Mouse (Mus musculus): ENCODE measurements around the gene Ros1.

The Ros1 gene

DNA sequence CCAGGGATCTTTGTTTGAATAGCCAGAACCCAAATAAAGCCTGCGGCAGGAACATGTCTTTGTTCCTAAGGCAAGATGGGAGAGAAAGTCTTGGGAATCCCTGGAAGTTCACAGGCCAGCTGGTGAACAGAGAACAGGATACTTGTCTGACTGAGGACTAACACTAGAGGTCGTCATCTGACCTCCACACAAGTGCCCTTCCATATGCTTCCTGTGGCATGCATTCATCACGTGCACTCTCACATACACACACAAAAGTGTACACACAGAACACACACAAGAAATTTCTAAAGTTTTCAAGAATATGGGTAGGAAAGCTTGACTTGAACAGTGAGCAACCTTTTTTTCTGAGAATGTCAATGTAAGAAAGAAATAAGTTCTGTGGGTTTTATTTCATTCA is 34.4 kb downstream of the Ros1 start:
- in situ Hi-C loops (cut with MboI) = no loop called here

DNA sequence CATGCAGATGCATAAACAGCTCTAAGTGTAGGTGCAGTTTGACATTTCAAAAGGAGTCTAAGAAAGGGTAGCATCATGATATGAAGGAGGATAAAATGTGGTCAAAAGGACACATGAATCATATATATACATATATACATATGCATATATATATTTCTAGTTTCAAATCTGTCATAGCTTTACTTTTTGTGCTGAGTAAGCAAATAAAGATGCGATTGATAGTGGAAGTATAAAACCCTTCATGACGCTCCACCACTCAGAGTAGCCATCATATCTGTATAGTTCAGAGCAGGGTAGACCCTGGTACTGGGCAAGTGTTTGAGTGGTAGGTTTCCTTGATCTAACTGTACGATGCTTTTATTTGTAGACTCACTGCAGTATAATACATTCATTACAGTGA is 35.3 kb downstream of the Ros1 start:
- in situ Hi-C loops (cut with MboI) = no loop called here

DNA sequence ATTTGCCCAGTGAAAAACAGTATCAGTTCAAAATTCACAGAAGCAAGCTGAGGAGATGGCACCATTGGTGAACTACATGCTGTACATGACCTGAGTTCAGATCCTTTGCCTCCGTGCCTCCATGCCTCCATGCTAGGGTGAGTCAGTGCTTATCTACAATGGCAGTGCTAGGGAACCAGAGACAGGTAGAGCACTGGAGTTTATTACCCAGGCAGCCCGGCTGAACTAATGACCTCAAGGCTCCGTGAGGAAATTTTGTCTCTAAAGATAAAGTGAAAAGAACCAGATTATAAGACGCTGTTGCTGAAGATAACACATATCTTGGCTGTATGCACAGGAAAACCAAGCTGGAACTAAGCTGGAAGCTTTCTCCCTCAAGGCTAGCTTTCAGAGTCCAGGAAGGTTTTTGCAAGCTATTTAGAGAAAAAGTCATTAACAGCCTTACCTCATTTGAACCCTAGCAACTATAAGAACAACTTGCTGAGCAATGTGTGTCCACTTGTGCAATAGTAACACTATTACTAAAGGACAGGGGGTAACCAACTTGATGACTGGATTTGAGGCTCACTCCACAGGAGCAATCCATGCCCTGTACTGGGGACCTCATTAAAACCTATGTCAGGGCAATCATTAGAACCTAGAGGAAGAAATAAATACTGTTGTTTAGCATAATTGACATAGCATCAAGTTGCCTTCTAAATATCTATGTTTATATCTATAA is 61.5 kb downstream of the Ros1 start:
- in situ Hi-C loops (cut with MboI) = no loop called here

DNA sequence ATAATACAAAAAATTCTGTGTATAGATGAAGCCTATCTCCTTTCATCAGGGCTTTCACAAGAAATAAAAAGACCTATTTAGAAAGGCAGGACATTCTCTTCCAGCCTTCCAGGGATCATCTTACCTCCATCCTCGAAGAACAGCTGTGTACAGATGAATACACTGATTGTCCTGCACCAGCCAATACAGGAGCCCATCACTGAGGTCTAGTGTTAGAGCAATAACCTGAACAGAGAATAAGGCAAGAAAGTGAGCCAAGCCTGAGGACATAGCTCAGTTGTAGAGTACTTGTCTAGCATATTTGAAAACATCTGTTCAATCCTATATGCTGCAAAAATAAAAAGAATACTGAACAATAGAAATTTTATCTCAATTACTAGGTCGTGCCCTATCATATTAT is 64.3 kb downstream of the Ros1 start:
- in situ Hi-C loops (cut with MboI) = no loop called here

DNA sequence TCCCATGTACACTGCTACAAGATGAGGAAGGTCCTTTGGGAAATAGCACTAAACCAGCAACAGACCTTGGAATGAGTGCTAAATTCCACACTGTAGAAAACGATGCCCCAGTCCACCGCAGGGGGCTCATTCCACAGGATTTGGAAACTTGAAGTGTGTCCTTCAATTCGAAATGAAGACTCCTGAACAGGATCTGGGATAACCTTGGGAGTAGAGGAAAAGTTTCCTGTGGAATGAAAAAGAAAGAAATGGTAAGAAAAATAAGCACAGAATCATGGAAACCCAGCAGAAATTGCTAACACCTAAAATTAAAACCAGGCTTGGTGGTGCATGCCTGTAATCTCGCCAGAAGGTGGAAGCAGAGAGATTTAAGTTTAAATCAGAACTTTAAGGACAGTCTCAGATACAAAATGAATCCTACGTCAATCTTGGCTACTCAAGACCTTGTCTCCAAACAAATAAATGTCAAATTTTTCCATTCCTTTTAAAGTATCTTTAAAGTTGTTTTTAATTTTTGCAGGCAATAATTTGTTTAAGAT is 66.1 kb downstream of the Ros1 start:
- in situ Hi-C loops (cut with MboI) = no loop called here

DNA sequence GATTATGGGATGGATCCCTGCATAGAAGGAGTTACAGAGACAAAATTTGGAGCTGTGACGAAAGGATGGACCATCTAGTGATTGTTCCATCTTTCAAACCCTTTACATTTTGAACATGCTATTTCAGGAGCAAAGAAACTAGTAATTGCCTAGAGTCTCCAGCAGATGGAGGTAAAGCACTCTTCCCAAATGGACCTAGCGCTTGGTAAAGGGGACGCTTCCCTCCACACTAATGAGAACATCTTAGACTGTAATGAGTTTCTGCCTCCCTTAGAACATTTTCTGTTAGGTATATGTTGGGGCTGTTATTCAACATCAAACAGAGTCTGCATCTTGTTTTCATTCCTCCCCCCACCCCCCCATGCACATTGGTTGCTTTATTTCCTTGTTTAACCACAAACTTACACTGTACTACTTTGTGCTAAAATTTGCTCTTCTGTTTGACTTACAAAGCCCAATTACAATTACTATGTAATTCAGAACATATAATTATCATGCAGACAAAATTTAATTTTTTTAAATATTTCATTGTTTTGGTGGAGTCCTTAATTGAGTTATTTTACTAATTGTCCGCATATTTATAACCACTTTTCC is 88.8 kb downstream of the Ros1 start:
- in situ Hi-C loops (cut with MboI) = no loop called here

DNA sequence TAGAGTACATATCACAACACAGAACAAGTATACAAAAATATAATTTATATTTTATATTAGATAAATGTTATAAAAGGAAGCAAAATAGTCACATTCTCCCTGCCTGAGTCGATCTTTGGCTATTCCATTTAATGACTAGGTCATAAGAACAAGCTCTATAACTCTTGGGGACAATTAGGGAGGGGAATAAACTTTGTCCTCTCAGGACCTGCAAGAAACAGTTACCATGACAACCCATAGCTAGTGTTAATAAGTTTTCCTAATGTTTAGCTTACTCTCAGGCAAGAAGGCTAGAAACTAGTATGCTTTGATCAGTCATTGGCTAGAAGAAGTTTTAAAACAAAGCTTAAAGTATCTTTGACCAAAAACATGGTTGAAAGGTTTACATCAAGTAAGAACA is 93.8 kb downstream of the Ros1 start:
- in situ Hi-C loops (cut with MboI) = no loop called here

DNA sequence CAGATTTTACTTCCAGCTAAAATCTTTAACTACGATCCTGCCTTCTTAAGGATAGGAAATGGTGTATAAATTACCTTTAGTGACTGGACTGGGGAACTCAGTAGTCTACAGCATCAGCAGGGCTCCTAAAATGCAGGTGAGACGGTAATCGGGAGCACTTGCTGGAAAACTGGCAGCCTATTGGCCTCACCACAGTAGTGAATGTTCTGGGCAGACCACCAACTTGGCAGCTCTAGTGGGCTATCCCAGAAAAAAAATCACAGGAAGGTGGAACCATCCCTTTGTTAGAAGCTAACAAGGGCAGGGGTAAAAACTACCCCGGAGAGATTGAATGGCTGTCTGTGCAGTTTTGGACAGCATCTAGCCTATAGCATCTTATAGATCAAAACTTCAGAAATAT is 102.9 kb downstream of the Ros1 start:
- in situ Hi-C loops (cut with MboI) = no loop called here

DNA sequence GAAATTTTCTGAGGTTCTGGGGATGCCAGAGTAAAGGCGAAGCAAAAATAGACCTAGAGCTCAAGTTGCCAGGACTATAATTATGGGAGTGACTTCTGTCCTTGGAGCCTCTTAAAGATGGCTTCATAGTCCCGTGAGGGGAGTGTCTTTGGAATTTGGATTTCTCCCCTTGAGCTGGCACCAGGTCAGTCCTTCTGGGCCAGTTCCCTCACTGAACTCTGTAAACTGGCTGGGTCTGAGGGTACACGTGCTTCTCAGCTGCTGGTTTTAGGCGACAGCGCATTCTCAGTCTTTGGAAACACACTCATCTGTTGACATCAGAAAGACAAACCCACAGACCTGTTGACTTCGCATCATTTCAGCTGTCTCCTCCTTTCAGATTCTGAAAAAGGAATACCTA is 108.4 kb downstream of the Ros1 start:
- in situ Hi-C loops (cut with MboI) = no loop called here

DNA sequence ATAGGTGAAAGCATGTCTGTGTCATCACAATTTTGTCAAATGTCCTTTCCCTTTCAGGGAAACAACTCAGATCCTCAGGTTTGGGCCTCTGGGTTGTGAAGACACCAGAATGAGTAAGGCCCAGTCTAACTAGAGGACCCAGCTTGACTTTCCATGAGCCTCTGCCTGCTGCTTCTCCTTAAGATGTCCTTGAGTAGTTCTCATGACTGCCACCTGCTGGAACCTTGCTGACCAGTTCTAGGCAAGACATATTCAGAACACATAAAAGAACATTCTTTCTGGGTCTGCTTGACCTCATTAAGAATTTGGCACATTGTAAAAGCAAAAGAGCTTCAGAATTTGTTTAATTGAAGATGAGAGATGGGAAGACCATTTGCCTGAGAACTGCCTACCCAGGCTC is 122.6 kb downstream of the Ros1 start:
- in situ Hi-C loops (cut with MboI) = no loop called here

DNA sequence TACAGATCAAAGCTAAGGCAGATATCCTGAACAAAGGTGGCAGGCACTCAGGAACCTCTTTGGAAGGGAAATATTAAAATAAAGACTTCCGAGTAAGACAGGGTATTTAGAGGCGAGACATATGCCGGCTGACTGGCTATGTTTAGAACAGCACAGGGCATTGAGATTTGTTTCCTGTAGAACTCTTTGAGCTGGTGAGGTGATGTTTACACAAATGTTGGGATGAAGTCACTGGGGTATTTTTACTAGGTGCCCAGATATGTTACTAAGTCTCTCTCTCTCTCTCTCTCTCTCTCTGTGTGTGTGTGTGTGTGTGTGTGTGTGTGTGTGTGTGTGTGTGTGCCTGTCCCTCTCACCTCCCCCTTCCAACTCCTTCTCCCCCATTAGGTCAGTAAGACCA is 146.8 kb downstream of the Ros1 start:
- in situ Hi-C loops (cut with MboI) = no loop called here

DNA sequence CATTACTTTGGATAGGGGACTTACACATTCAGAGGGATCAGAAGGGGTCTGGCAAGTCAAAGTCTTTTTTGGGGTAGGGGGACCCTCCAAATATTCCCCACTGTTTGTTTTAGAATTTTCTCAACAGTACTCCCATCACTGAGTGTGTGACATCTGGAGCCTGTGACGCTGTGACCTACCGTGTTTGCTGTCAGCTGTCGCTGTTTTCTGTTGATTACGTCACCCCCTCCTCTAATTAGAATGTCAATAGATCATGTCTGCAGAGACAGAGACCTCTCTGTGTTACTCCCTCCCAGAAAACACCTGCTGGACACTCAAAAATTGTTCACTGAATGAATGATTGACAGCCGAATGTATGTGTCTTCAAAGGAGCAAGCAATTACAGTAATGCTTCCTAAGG is 152.0 kb downstream of the Ros1 start:
- in situ Hi-C loops (cut with MboI) = no loop called here

DNA sequence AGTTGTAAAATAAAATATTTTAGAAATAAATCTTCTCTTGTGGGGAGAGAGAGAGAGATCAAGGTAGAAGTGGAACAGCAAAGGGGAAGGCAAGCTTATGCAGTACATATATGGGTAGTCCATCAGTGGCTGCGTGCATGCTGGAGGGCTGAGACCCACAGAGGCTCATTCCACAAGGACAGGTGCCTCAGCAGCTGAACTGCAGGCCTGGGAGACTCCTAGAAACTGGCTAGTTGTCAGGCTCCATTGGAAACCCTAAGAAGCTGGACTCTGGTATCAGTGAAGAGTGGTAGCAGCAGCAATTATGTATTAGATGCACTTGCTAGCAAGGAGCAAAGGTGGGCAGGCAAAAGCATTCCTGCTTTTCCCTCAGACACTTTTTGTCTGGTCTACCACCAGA is 155.7 kb downstream of the Ros1 start:
- in situ Hi-C loops (cut with MboI) = no loop called here

DNA sequence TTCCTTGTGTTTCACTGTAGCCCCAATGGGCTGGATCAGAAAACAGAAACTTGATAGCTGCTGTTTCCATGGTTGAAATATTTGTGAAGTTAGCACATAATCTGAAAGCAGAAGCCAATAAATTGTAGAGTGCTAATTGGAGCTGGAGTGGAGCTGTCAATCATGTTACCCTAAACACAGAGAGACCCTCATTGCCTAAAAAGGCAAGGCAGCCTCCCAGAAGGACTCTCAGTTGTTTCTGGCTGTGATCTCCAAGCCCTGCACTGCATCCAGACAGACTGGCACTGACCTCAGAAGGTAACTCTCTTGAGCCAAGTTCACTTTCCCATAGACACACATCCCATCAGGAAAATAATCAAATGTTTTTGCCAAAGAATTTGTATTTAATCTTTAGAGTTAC is 161.3 kb downstream of the Ros1 start:
- in situ Hi-C loops (cut with MboI) = no loop called here

DNA sequence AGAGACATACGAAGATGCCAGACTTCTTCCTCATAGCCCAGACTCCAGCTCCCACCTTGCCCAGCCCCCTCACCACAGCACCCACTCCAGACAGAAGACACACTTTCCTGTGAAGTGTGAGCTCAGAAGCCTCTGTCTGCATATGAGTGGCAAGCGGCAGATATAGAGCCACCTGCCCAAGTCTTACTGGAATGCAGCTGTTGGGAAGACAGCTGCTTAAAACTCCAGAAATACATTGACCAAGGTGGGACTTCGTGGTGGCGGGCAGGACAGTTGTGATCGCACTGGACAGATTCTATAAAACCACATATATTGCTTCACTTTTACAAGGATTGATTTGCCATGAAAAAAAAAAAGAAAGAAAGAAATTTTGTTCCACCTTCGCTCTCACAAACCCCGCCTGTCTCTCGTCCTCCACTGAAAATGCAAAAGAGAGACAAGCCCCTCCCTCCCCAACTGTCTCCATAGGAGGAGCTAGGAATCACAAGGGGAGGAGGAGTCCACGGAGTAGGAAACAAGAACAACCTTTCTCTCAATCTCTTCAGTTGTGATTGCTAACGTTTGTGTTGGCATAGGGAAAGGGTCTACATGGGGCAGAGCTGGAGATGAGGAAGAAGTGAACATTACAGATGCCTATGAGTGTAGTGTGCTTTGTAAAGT is 165.5 kb downstream of the Ros1 start:
- in situ Hi-C loops (cut with MboI) = no loop called here

DNA sequence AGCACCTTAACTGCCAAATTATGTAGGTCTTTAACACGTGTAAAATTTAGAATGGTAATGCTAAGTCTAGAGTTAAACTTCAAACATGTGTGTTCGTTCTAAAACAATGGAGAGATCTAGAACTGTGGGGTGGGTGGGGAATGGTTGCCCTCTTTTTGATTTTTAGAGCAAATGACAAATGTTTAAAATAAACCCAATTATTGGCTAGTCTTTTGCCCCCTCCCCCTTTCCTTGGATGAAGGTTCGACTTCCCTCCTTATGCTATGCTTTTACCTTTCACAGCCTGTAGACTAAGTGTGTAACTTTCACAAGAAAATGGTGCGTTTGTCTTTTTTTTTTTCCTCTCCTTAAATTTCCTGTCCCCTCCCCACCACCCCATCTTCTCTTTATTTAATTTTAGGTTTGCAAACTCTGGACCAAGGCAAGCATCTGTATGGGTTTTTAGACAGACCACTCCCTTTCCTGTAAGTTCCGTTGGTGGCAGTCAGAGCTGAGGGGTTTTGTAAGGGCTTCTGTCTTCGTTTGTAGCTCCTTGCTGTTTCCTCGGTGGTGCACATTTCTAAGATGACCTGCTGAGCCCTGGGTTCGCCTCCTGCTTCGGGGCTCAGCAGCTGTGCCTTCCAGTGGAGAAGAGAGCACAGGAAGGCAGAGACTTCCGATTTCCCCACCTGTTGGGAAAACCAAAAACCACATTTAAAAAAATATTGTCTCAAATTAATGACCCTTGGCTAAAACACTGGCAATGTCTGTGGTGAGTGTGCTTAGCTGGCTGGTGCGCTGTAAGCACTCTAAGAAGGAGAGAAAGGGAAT is 166.3 kb downstream of the Ros1 start:
- in situ Hi-C loops (cut with MboI) = no loop called here

DNA sequence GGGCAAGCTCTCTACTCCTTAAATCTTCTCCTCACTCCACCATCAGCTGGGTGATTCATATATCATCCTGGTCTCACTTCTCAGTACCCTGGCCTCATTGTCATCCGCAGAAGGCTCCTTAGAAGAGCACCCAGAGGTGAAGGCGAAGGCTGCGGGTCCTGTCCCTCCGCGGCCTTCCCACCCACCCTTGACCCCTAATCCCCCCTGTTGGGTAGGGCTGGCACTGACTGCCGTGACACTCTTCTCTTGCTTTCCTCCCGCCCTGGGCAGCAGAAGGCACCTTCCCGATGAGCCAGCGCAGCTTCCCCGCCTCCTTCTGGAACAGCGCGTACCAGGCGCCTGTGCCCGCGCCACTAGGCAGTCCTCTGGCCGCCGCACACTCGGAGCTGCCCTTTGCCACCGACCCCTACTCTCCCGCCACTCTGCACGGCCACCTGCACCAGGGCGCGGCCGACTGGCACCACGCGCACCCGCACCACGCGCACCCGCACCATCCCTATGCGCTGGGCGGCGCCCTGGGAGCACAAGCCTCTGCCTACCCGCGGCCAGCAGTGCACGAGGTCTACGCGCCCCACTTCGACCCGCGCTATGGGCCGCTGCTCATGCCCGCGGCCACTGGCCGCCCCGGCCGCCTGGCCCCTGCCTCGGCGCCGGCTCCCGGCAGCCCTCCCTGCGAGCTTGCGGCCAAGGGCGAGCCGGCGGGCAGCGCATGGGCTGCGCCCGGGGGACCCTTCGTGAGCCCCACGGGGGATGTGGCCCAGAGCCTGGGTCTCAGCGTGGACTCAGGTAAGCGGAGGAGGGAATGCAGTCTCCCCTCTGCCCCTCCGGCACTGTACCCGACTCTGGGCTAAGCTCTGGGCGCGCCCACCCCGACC is 167.6 kb downstream of the Ros1 start:
- in situ Hi-C loops (cut with MboI) = no loop called here

DNA sequence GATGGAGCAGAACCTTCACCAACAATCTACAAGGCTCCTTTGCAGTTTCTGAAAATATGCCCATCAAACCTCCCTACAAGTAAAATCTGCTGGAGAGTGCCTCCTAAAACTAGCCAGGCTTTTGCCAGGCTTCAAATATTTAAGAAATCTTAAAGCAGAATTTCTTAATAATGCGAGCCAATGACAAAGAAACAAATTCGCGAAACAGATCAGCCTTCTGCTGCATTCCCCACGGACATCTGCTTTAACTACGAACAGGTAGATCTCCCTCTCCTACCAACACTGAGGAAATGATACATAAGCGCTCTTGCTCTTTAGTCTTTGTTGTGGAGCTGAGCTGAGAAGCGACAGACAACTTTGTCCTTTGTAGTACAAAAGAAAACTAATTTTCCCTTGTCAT is 169.2 kb downstream of the Ros1 start:
- in situ Hi-C loops (cut with MboI) = no loop called here

DNA sequence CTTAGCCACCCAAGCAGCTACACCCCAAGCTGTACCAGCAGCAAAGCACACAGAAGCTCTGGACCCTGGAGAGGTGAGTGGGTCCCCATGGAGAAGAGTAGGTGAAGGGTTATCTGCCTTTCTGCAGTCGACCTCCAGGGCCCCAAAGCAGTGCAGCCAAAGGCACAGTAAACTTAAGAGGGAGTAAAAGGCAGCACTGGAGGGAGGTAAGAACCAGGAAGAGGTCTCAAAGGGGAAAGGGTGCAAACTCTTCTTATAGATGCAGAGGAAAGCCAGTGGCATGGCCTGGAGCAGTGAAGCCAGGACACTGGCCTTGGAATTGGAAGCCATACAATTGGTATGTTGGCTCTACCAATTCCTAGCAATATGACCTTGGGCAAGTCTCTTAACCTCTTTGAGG is 169.8 kb downstream of the Ros1 start:
- in situ Hi-C loops (cut with MboI) = no loop called here

DNA sequence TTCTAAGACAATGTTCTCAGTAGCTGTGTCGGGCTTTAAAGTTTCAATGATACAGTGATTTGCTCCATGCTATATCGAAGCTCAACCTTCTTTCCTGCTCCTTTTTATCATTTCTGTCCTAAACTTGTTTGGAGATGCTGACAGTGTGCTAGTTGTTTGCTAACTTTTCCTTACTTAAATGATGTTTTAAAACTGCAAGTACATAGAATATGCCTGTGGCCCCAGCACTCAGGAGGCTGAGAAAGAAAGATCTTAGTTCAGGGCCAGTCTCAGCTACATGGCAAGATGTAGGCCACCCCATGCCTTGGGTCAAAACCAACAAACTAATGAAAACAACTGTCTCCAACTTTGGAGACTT is 171.0 kb downstream of the Ros1 start:
- in situ Hi-C loops (cut with MboI) = no loop called here

DNA sequence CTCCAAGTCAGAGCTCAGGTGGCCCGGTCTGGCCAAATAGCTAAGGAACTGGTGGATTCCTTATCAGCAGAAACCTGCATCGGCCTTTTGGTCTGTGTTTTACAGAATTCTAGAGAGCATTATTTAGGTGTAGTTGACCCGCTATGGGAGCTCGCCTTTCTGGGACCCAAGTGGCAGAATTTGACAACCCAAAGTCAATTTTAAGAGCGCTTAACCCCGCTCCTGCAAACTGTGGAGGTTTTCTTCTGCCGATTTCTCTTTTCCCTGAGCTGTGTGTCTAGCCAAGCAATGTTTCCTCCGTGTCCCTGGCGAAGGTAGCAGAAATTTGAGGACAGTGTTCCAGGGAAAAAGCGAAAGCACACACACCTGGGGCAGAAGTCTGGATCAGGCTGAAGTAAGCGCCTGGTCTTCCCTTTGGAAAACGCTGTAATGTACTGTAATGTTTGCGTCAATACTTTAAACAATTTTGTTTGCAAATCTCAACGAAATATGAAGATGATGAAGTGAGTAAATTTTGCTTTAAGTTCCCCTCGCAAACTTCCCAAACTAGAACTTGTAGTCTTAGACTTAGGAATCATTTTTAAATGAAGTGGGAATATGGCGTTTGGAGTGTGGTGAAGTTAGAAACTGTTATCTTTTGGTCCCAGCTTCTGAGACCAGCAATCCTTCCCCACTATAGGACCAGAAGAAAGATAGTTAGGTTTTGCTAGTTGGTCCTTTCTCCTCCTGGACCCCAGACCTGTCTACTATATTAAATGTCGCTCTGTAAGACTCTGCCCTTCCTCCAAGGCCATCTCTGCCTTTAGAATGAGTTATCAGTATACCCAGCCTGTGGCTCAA is 171.6 kb downstream of the Ros1 start:
- in situ Hi-C loops (cut with MboI) = no loop called here

All from mature B cell (primary cell).